Mouse (Mus musculus) CD4-positive, CD25-positive, alpha-beta regulatory T cell, adult 2 months (primary cell): ENCODE results near the gene Ctf1.

ENCODE experiments used
- DNase-seq: peaks from one replicate; pipeline ENCODE4 v3.0.0-alpha.2; 2012; ENCODE audit warnings: low read depth, low spot score

The Ctf1 gene

DNA sequence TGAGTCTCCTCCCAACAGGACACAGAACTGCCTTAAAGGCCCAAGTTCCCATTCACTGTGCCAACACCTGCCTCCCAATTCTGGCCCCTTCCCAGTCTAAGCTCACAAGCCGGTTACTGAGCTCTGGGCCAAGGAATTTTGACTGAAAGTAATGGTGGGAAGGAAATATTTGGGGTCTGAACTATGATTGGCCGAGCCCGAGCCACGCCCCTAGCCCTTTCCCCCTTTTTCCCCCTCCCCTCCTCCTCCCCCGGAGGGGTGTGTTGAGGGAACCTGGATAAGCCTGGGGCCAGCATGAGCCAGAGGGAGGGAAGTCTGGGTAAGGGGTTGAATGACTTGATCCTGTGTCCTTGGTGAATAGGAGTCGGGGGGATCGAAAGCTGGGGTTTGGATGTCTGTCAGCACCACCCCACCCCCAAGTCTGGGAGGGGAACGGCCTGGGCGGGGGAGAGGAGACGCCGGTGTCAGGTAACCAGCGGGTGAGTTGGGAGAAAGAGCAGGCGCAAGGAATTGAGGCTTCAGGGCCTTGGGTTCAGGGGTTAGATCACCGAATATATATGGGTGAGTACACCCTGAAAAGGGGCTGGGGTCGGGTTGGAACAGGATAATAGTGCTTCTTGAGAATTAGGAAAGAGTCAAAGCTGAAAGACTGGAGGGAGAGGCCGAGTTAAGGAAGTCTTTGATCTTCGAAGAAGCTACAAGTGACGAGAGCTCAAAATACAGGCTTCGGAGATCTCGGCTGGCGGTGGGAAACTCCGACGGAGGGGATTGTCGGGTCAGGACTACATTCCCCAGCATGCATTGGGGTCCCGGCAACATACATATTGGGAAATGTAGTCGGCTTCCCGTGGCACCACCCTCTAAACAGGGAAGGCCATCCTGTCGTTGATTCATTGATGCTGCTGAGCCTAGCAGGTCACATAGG lies at the start of gene Ctf1:
TSS of gene Ctf1 (plus strand) at position 276 of the 925 bp plus-strand sequence.
- DNase-seq, result peak; percentile 70

DNA sequence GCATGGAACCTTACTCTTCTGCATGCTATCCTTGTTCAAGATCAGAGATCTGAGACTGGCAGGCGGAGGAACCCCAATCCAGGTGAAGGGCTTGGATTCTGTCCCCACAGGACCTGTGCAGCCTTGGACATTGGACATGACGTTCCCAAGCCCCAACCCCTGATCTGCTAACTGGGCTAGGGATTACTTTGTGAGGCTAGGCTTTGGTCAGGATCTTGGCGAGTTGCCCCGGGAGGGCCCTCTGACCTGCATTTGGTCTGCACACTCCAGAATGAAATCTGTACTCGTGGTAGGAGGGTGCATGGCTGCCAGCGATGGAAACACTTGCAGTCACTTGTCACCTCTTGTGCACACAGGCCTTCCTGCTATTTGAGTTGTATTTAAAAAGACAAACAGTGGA lies 49.6 kb upstream of the Ctf1 start:
- no peak for DNase-seq

DNA sequence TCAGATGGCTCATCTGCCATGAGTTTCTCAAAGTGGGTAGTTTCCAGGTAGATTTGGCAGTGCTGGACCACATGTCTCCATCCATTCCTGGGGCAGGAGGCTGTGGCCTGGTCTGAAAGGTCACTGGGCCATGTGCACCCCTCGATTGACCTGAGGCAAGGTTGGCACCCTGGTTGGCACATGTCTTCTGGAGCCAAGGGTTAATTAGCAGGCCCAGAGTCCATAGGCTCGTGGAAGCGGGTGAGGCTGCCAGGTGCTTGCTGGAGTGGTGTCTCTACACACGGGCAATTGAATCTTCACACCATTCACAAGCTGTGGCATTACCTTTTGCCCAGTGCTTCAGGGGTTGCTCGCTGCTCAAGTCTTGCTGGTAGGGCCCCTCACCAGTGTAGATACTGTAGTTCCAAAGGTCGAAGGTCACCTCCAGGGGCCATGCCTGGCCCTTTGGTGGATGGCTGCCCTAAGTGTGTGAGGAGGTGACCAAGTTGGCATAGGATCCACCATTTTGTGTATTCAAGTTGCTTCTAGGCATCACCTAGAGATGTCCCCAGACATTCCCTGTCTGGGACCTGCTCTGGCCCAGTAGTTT lies 46.4 kb upstream of the Ctf1 start:
- no peak for DNase-seq

DNA sequence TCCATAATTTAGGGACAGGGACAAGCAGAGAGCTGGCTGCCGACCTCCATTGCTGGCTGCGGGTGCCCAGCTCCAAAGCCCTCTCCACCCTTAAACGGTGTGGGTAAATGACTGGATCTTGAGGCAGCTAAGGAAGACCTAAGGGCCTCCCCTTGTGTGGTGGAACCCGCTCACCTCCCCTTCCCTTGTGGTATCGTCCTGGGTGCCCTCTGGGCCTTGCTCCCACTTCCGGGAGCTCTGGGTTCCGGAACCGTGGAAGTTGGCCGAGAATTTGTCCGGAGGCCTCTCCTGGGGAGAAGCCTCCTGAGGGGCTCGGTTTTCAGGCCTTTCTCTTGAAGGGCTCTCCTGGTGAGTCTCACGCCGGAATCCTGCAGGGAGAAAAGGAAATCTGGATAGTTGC lies 45.9 kb upstream of the Ctf1 start:
- no peak for DNase-seq

DNA sequence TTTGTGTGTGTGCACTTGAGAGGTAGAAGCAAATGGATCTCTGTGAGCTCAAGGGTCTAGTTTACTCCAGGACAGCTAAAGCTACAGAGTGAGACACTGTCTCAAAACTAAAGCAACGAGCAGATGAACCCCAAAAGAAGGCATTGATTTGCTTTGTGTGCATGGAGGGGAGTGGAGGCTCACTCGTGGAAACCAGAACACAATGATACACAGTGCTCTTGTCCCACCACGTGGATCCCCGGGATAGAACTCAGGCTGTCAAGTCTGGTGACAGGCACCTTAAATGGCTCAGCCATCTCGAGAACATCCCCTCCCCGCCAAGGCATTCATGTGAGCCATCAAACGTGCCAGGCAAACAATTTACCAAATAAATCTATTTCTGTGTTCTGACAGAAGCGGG lies 45.4 kb upstream of the Ctf1 start:
- DNase-seq, result no peak

DNA sequence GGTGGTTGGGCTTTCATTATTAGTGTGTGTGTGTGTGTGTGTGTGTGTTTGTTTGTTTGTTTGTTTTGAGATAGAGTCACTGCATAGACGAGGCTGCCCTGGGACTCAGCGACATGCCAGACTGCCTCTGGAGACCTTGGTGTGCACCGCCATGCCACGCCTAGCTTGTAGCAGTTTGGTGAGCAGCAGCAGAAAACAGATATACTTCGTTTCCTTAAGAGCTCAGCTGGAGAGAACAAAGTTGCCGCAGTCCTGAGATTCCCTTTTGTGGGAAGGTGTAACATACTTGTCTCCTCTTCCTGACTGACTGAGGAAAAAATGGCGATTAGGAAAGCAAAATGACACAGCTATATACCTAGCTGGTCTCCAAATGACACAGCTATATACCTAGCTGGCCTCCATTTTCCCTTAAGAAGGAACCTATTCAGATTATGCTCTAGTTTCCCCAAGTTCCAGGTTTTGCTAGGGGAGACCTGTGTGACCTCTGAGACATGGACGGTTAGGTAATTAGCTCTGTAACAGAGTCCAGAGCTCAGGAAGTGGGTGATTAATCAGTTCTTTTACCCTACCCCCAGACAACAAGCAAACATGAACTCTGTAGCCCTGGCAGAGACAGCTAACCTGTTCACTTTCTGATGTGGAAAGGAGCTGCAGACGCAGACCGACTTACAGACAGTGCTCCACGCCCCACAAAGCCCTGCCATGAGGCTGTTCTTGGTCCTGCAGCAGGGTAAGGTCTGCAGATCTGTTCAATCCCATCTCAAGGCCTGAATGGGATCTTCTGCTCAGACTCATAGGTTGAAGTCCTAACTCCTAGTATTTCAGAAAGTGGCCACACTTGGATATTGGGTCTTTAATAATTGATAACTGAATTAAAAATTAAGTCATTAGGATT lies 40.4 kb upstream of the Ctf1 start:
- DNase-seq, result no peak

DNA sequence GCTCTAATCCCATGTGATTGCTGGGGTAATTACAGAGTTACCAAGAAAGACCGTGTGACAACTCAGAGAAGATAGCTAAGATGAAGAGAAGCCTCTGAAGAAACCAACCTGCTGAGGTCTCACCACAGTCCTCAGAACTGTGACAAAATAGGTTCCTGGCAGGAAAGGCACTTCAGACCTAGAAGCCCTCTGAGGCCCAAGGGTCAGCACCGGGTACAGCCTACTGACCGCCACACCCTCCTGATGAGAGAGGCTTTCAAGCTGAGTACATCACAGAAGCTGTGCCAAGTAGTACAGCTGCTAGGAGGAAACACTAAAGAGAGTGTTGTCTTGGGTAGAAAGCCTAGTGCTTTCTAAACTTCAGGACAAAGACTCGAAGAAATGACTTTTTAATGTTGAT lies 39.8 kb upstream of the Ctf1 start:
- no peak for DNase-seq

DNA sequence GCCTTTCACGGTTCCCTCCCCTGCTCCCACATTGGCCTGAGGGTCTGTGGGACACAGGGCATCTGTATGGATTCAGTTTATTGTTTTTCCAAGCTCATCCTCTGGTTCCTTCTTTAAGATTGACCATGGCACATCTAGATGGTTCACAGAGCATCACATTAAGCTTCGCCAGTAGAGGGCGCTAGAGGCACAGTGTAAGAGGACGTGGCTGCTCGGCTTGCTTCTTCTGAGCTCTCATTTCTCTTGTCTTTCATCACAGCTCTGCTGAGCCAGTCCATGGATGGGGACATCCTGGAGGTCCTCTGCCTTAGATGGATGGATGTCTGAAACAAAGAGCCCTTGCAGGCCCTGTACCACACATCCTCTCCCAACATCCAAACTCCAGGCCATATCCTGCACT lies 37.6 kb upstream of the Ctf1 start:
- DNase-seq, result peak; percentile 91

DNA sequence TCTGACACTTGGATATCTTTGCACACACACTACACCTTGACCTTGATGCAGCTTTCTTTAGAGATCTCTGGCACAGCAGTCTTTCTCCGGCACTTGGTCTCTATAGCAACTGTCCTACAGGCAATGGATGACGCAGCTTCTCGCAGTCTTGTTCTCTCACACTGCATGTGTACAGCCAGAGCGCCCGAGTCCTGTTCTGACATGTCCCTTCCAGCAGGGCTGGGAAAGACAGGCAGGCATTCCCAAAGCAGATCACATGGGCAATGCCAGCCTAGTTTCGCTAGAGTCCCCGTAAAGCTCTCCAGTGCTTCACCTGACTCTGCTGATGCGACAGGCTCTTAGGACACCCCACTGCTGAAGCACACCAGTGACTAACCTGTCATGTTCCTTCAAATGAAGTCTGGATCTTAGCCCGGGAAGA lies 37.1 kb upstream of the Ctf1 start:
- DNase-seq, result no peak

DNA sequence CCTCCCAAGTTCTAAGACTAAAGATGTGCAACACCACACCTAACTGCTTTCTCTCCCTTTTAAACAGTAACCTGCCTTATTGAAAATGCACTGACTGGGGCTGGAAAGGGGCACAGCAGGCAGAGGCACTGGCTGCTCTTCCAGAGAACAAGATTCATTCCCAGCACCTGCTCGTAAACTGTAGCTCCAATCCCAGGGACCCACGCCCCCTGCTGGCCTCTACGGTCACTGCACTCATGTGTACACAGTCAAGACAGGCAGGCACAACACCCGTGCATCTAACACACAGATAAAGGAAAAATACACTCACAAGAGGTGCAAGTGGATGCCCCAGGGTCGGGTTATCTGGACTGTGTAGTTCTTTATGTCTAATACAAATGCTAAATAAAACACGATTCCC lies 35.5 kb upstream of the Ctf1 start:
- DNase-seq, result peak; percentile 74

DNA sequence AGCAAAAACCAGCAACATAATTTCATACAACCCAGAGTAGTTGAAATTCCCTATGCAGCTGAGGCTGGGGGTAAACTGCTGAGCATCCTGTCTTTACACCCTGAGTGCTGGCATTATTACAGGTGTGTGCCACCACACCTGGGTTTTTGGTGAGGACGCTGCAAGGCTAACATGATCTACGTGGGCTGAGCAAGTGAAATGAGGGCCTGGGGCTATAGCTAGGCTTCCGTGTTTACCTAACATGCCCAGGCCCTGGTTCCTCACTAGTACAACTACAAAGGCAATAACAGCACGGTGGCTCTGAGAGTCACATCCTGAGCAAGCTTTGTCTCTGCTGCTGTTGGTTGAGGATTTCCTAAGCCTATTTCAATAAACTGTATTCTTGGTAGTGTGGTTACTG lies 34.9 kb upstream of the Ctf1 start:
- no peak for DNase-seq

DNA sequence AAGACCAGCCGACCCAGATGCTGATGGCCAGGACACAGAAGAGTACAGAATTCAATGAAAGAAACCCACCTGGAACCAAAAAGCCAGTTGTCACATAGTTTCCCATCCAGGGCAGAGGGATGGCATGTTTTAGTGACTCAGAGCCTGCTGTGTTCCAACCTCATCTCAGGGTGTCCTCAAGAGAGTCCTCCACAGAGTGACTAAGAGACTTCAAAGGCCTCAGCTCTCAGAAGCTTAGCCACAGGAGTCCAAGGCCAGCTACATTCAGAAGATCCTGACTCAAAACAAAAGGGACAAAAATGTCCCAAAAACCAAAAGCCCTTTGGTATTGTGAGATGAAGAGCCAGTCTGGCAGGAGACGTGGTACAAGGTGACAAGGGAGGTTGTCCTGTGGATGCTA lies 33.7 kb upstream of the Ctf1 start:
- DNase-seq, result no peak

DNA sequence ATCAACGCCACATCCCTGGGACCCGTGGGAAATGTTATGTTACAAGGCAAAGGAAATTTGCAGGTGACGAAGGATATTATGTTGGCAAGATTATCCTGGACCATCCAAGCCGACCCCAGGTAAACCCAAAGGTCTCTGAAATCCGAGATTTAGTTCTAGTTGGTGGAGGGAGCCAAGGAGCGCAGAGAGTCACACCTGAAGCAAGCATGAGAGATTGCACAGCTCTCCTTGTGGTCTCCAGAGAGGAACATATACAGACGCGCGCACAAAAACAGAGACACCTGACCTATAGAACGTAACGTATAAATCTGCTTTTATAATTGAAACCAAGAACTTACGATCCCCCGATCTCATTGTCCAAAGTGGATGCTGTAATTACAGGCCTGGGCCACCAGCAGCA lies 32.0 kb upstream of the Ctf1 start:
- no peak for DNase-seq

DNA sequence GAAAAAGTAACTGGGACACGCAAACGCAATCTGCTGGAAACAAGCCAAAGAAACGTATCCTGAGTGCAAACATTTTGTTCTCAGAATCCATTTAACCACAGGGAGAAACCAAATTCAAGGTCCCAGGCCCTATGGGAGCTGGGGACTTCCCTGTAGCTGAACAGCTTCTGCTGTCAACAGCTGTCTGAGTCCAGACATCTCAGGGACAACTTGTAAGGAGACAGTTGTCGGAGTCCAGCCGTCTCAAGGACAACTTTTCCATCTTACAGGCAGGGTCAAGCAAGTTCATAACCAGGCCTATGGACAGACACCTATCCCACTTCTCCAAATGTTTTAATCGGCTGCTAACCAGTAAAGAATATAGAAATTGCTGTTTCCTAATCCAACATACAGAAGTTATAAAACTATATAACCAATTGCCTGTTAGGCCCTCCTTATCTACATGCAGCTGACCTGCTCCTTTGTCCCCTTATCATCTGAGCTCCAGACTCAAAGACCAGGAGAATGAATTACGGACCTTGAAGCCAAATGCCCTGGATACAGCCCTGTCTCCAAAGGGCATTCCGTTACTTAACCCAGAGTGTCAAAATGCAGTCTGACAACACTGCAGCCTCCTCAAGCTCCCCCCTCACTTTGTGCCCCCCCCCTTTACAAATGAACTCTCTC lies 30.5 kb upstream of the Ctf1 start:
- no peak for DNase-seq

DNA sequence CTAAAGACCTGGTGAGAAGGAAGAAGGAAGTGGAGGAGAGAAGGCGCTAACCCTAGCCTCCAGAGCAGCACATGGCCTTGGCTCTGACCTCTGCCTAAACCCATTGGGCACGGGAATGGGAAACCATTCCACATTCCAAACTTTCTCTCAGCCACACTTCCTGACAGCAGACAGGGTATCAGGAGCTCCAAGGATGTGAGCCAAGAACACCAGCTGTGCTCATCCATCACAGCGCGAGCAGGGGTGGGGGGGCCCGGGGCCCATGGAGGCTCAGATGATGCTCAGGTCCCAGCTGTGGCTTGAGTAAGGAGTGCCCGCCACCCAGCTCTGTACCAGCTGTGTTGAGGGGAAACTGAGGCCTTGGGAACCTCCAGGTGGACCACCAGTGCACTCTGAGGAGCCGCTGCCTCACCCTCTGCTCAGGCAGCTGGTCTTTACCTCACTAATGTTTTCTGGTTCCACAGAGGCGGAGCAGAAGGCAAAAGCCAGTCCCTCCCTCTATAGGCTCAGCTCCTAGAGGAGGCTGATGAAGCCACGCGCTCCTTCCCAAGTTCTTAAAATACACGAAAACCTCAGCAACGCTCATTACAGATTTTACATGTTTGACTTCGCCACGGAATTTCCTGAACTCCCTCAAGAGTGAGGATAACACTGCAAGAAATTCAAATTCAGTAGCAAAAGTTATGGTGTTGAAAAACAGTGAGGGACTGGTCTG lies 27.1 kb upstream of the Ctf1 start:
- DNase-seq, result no peak

DNA sequence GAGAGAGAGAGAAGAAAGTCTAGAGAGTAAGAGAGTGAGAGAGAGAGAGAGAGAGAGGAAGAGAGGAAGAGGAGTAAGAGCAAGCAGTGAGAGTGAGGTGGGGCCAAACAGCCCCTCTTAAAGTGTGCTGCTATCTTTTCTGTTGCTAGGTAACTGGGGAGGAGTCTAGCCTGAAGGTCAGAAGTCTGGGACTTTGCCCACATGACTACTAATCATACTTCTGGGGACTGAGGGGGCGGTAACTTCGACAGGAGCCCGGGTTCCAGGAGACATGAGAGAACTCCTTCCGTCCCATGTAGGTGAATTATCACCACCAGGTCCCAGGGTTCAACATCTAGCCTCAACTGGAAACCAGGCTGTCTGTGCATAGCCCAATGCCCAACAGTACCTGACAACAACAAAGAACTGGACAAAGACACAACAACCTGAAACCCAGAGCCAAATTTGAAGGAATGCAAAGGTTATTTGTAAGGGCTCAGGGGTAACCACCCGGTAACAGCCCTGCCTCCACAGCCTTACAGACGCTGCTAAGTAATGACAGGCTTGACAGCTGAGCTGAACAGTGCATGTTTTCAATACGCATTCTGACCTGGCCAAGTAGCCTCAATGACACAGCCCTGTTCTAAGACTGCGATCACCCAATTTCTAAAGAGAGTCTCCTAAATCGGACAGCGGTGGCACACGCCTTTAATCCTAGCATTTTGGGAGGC lies 25.6 kb upstream of the Ctf1 start:
- no peak for DNase-seq

DNA sequence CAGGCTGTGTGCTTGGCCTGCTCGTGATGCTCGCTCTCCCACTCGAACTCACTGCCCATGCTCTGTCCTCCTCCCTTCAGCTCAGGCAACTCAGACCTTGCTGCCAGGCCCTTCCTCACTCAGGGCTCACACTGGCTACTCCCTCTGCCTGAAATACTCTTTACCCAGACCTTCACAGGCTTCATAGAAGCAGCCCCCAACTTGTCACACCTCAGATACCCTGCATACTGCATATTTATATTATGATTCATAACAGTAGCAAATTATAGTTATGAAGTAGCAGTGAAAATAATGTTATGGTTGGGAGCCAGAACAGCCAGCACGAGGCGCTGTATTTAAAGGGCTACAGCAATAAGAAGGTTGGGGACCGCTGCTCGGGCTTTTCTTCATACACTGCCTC lies 23.6 kb upstream of the Ctf1 start:
- DNase-seq, result no peak

DNA sequence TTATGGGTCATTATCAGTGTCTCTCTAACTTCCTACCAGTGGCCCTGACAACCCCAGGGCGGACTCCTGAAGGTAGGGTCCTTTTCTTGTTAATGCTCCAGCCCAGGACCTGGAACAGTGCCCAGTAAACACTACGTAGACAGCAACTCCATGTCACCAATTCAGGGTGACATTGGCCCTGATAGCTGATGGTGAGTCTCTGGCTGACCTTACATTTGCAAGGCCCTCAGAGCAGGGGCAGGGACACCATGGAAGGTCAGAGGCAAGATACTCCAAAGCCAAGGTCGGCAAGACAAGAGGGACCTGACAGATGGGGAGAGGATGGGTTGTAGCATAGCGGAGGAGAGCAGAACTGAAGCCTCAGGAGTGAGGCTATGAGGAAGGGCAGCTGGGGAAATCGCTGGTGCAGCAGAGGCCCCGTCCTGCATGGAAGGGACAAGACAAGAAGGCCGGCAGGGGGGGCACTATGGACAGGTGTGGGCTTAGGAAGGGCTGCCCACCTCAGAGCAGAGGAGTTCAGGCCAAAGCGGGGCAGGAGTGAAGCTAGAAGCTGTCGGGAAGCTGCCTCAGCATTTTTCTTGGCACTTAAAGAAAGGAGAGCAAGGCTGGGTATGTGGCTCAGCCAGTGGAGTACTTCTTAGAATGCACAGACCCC lies 22.8 kb upstream of the Ctf1 start:
- no peak for DNase-seq

DNA sequence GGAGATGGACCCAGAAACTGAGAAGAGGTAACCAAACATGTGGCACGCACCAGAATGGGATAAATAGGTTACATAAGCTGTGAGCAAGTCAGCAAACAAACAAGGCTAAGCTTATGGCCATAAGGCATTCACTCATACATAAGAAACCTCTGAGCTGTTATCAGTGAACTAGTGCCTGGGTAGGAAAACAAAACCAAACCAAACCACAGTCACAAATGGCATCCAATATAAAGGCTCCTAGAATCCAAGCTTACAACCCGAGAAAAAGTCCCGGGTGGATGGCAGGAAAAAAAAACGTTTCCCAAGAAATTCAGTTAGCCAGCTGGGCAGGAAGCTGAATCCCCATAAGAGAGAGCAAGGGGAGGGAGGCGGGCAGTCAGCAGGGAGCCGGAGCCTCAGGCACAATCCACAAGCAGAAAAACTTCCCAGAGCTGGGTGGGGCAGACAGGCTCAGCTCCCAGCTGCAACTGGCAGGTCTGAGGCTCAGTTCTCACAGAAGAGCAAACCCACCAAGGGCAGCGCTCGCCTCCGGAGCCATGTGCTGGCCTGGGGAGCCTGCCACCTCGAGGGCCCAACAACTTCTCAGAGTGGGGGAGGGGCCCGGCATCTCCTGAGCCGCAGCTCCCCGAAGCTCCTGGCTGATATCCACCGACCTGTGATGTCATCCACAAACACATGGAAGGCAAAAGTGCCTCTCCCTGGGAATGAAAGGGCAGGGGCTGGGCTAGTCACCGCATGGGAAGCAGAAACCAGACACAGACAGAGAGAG lies 21.1 kb upstream of the Ctf1 start:
- no peak for DNase-seq
